Mouse (Mus musculus): ENCODE measurements around the gene St6galnac3. TPM values are rescaled to one million over a fixed set of nuclear protein-coding genes. Genes with fewer than 3 reads are reported as not detected.

The St6galnac3 gene
- total and polyA plus RNA-seq, 2 experiments from 2014 or later, result 6.9 to 16.6 TPM

DNA sequence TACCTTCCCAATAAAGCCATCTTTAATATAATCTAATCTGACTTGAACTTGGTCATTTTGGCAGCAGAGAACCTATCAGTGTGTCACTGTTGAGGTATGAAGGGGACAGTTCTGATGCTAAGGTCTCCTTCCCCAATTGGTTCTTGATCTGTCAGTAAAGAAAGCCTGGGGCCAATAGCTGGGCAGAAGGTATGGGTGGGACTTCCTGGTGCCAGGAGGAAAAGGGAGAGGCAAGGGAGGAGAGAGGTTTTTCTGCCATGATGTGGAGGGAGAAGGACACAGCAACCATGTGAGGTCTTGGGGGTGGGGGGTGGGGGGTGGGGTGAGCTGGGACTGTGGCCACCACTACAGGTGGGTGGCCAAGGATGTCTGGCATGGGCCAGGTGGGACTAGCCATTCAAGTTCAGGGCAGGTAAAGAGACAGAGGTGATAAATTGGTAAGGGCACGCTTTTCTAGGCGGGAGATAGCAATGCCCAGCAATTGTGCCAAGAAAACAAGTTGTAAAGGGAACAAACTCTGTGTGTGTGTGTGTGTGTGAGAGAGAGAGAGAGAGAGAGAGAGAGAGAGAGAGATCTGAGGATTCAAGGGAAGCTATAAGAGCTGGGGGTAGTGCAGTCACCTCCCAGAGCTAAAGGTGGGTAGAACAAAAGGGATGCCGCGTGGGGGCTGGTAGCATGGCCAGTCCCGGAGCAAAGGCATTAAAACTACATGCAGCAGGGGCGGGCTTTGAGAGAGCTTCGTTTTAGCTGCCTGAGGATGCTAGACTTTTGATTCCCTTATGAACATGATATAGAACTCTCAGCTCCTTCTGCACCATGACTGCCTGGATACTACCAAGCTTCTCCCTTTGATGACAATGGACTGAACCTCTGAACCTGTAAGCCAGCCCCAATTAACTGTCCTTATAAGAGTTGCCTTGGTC is 271.6 kb downstream of the St6galnac3 start:
- no peak for DNase-seq
- Histone ChIP-seq H3K4me2 (ENCODE audit: low read depth) (no peak overlapping the region), H3K36me3 (ENCODE audit: insufficient read depth) (no peaks in the 10 kb centered on the region), H3K9ac (no peak overlapping the region), H3K4me3 (ENCODE audit: low read depth, low read length) (no peak overlapping the region), H3K9me3 (ENCODE audit: low read length) (no peaks in the 10 kb centered on the region), H3K27ac (ENCODE audit: low read depth, low read length) (no peak overlapping the region), H3K4me1 (ENCODE audit: insufficient read depth) (peaks cover 11% of the 10 kb centered on the region), H3K27me3 (ENCODE audit: insufficient read depth, low read length) (no peaks in the 10 kb centered on the region)
- TF ChIP-seq CTCF (IDR thresholded peaks at IDR 0.05; ENCODE audit: low read depth), result no peak
- ATAC-seq, result no peak
- 88% methylated on average over 7 of the region's 7 CpGs for WGBS

DNA sequence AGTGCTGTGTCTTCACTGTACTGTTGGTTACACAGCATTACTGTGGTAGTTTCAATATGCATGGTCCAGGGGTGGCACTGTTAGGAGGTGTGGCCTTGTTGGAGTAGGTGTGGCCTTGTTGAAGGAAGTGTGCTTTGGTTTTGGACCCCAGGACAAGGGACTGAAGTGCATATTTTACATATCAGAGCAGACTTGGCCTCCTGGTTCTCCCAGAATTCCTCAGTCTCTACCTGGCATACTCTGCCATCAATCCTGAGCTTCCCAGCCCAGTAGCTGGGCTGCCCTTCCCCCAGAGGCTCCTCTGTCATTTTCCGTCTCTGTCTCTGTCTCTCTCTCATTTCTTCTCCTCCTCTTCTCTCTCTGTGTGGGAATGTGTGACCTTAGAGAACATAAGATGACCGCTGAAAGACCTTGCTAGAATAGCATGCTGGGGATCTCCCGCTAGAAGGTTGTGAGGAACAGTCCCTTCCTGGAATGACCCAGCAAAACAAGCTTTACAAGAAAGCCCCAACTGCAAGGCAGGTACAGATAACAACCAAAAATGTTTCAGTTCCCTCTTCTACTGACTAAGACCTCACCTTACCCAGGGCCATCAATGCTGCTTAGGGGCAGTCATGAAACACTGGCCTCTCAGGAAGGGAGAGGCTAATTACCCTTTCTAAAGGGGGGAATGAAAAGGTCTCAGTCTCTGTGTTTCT is 272.5 kb downstream of the St6galnac3 start:
- peaks cover 11% of the 10 kb centered on the region for H3K4me1 ChIP-seq (ENCODE audit: insufficient read depth)
- DNase-seq, result no peak
- H3K4me3 ChIP-seq (ENCODE audit: low read depth, low read length), result no peak overlapping the region
- H3K27me3 ChIP-seq (ENCODE audit: insufficient read depth, low read length), result no peaks in the 10 kb centered on the region
- H3K9me3 ChIP-seq (ENCODE audit: low read length), result no peaks in the 10 kb centered on the region
- H3K9ac ChIP-seq, result no peak overlapping the region
- no peak overlapping the region for H3K4me2 ChIP-seq (ENCODE audit: low read depth)
- WGBS, result 97% methylated on average over 3 of the region's 3 CpGs
- H3K36me3 ChIP-seq (ENCODE audit: insufficient read depth), result no peaks in the 10 kb centered on the region
- TF ChIP-seq CTCF (IDR thresholded peaks at IDR 0.05; ENCODE audit: low read depth), result no peak
- H3K27ac ChIP-seq (ENCODE audit: low read depth, low read length), result no peak overlapping the region
- ATAC-seq, result no peak

DNA sequence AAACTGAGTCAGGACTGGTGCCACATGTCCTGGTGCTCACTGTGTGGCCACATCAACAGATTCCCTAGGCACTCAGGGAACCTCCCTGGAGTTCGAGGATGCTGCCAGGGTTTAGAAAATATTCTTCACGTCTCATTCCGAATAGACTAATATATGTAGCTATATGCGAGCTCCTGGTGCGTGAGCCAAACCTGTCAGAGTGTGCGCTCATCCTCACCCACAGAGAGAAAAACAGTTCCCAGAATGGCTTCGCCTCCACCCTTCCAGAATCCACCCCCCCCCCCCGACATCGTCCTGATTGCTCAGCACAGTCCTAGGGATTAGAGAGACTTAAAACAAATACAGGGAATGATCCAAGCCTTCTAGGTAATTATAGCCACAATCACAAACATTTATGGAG is 283.6 kb downstream of the St6galnac3 start:
- Histone ChIP-seq H3K9ac (no peak overlapping the region), H3K4me3 (ENCODE audit: low read depth, low read length) (no peak overlapping the region), H3K36me3 (ENCODE audit: insufficient read depth) (no peaks in the 10 kb centered on the region), H3K27me3 (ENCODE audit: insufficient read depth, low read length) (no peaks in the 10 kb centered on the region), H3K9me3 (ENCODE audit: low read length) (no peaks in the 10 kb centered on the region), H3K4me1 (ENCODE audit: insufficient read depth) (peaks cover 8% of the 10 kb centered on the region; the same call in 1 of the 2 replicates), H3K27ac (ENCODE audit: low read depth, low read length) (peak overlapping the region; percentile 1; the same call in 1 of the 2 replicates), H3K4me2 (ENCODE audit: low read depth) (no peak overlapping the region)
- TF ChIP-seq CTCF (IDR thresholded peaks at IDR 0.05; ENCODE audit: low read depth), result no peak
- 65% methylated on average over 9 of the region's 9 CpGs for WGBS
- ATAC-seq (peak; percentile 64), DNase-seq (no peak)

DNA sequence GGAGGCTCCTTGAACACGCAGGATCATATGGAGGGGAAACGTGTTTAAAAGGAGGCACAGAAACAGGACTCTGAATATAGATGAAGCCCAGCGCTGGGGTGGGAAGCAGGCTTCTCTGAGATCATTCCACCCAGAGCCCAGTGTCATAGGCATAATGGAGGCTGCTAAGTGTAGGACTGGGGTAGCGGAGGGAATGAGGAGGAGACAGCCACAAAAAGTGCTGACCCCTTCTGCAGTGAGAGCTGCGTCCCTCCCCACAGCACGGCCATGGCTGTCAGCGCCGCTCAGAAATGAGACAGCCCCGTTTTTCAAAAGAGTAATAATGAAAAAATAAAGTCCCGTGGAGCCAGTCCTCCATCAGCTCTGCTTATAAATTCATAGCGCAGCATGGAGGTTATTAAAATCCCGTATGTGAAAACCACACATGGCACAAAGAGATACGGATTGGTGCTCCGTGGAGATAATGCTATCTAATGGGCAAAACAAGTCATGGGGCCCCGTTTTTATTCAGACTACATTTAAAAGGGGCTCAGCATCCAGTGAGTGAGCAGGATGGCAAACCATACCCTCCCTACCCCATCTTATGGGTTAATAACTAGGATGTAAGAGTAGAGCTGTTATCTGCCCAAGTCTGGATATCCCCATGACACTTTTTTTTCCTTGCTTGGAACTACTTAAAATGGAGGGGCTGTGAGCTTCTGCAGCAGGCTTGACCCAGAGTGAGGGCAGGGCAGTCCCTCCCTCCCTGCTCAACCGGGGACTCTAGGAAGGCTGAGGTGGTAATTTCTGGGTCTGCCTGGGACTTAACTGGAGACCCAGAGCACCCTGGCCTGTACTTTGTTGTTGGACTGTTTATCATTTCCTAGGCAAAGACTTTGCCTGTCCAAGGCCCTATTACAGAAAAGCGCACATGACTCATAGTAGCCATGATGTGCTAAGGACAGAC is 288.6 kb downstream of the St6galnac3 start:
- 0 out of 2 replicates have a peak, but pooled peaks cover 13% of the 10 kb centered on the region for H3K4me1 ChIP-seq (ENCODE audit: insufficient read depth)
- no peak for TF ChIP-seq CTCF (IDR thresholded peaks at IDR 0.05; ENCODE audit: low read depth)
- no peak overlapping the region for H3K27ac ChIP-seq (ENCODE audit: low read depth, low read length)
- ATAC-seq (no peak), DNase-seq (no peak)
- no peaks in the 10 kb centered on the region for H3K36me3 ChIP-seq (ENCODE audit: insufficient read depth)
- H3K4me2 ChIP-seq (ENCODE audit: low read depth), result no peak overlapping the region
- WGBS, result 70% methylated on average over 17 of the region's 17 CpGs
- H3K9ac ChIP-seq, result no peak overlapping the region
- no peaks in the 10 kb centered on the region for H3K9me3 ChIP-seq (ENCODE audit: low read length)
- no peak overlapping the region for H3K4me3 ChIP-seq (ENCODE audit: low read depth, low read length)
- no peaks in the 10 kb centered on the region for H3K27me3 ChIP-seq (ENCODE audit: insufficient read depth, low read length)

DNA sequence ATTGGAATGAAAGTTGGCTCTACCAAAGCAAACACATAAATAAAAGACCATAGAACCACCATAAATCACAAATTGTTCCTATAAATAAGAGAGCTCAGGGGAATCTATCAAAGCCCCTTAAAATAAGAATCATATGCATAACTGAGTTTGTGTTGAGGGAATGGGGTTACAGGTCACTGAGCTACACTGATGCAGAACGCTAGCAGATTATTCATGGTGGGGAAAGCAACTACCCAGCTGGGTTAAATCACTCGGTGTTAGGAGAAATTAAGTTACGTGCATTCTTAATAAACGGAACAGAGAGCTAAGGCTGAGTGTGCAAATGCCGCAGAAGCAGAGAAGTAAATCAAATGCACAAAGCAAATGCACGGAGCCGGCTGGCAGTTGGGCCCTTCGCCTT is 292.0 kb downstream of the St6galnac3 start:
- H3K4me2 ChIP-seq (ENCODE audit: low read depth), result no peak overlapping the region
- no peaks in the 10 kb centered on the region for H3K36me3 ChIP-seq (ENCODE audit: insufficient read depth)
- TF ChIP-seq CTCF (IDR thresholded peaks at IDR 0.05; ENCODE audit: low read depth), result no peak
- H3K4me1 ChIP-seq (ENCODE audit: insufficient read depth), result 0 out of 2 replicates have a peak, but pooled peaks cover 14% of the 10 kb centered on the region
- no peak overlapping the region for H3K4me3 ChIP-seq (ENCODE audit: low read depth, low read length)
- no peak overlapping the region for H3K9ac ChIP-seq
- H3K27ac ChIP-seq (ENCODE audit: low read depth, low read length), result no peak overlapping the region
- no peaks in the 10 kb centered on the region for H3K9me3 ChIP-seq (ENCODE audit: low read length)
- no peaks in the 10 kb centered on the region for H3K27me3 ChIP-seq (ENCODE audit: insufficient read depth, low read length)
- DNase-seq (no peak), ATAC-seq (no peak)
- WGBS, result 87% methylated on average over 8 of the region's 8 CpGs

DNA sequence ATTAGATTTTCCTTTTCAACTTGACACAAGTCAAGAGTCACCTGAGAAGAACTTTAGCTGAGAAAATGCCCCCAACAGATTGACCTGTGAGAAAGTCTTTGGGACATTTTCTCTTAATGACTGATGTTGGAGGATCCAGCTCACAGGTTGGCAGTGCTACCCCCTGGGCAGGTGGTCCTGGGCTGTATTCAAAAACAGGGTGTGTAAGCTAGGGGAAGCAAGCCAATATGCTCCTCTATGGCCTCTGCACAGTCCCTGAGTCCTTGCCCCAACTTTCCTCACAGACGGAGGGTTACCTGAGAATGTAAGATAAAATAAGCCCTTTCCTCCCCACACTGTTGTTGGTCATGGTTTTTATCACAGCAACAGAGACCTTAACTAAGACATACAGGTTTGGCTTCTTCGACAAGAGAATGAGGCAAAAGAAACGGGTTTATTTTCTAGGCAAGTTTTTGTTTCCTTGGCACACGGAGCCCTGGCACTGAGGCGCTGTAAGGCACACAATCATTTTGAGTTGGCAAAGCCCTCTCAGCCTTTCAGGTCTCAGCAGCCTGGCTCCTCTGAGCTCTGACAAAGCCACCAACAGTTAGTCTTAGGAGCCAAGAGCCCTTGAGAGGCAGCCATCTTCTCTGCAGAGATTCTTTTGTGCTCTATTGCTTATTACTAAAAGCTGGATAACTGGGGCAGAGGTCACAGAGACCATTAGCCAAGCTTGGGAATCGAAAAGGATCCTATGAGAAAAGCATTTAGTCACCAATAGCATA is 292.7 kb downstream of the St6galnac3 start:
- WGBS, result 38% methylated on average over 6 of the region's 6 CpGs
- Histone ChIP-seq H3K36me3 (ENCODE audit: insufficient read depth) (no peaks in the 10 kb centered on the region), H3K27ac (ENCODE audit: low read depth, low read length) (peak overlapping the region; percentile 47; the same call in 1 of the 2 replicates), H3K4me2 (ENCODE audit: low read depth) (no peak overlapping the region), H3K4me3 (ENCODE audit: low read depth, low read length) (no peak overlapping the region), H3K4me1 (ENCODE audit: insufficient read depth) (0 out of 2 replicates have a peak, but pooled peaks cover 14% of the 10 kb centered on the region), H3K9ac (no peak overlapping the region), H3K27me3 (ENCODE audit: insufficient read depth, low read length) (no peaks in the 10 kb centered on the region), H3K9me3 (ENCODE audit: low read length) (no peaks in the 10 kb centered on the region)
- peak; percentile 85 for ATAC-seq
- TF ChIP-seq CTCF (IDR thresholded peaks at IDR 0.05; ENCODE audit: low read depth), result no peak
- DNase-seq, result peak; percentile 63
